Mouse (Mus musculus) urinary bladder, postnatal 25 days (tissue): ENCODE results near the gene Prdm9.

ENCODE experiments used
- DNase-seq: peaks from one replicate; pipeline ENCODE4 v3.0.0; 2022; ENCODE audit warnings: low spot score

Gene Prdm9

DNA sequence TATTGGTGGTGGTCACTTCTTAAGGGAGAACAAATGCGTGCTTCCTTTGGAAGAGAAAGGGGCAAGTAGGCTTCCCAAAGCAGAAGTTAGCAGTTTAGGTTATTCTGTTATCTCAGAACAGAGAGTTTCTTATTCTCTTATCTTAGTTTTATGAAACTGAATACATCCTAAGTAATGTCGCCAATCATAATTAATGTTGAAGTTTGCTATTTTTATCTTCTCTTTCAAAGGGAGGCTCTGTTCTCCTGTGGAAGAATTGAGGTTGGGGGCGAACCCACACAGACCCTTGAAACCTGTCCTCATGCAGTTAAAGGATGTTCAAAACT is 36.4 kb downstream of the Prdm9 start:
- DNase-seq, result no peak

GRCm38 (mm10) chr17:15526986-15527810 is 37.0 kb downstream of the Prdm9 start, which contains the start of gene Pdcd2:
Gene Pdcd2 (minus strand): TSS chr17:15527301.
- DNase-seq, result peak; percentile 94

- no peak for DNase-seq
These were observed 37.9 kb downstream of the Prdm9 start for GRCm38 (mm10) chr17:15526304-15526703.

GRCm38 (mm10) chr17:15518766-15519165 is 45.4 kb downstream of the Prdm9 start:
- no peak for DNase-seq

GRCm38 (mm10) chr17:15518186-15518585 is 46.0 kb downstream of the Prdm9 start:
- DNase-seq, result no peak

DNA sequence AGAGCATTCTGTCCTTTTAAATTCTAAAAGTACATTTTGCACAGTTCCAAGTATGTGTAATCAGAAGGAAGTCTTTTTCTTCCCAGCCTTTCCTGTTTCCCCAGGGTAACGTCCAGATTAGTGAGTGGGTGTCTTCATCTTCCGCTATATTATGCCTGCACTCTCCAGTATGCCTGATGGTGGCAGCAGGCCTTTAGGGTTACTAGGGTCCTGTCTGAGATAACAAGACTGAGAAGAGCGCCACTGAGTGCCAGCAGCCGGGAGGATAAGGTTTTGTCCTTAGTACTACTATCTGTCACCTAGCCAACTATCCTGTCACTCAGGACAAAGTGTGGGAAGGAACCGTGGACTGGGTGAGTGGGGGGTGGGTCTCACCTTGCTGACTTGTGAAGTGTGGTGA is 46.4 kb downstream of the Prdm9 start:
- no peak for DNase-seq

DNA sequence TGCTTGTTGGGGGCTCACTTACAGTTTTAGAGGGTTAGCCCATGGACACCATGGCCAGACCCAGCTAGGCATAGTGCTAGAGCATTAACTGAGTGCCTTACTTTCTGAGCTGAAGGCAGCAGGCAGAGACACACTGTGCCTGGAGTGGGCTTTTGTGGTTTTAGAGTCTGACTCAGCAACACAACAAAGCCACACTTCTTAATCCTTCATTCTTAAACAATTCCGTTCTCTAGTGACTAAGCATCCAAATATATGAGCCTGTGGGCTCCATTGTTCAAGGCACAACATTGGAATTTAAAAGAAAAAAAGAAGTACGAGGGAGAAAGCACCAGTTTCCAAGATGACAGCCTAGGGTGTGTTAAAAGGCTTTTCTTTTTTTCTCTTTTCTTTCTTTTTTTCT is 53.5 kb downstream of the Prdm9 start:
- no peak for DNase-seq

DNA sequence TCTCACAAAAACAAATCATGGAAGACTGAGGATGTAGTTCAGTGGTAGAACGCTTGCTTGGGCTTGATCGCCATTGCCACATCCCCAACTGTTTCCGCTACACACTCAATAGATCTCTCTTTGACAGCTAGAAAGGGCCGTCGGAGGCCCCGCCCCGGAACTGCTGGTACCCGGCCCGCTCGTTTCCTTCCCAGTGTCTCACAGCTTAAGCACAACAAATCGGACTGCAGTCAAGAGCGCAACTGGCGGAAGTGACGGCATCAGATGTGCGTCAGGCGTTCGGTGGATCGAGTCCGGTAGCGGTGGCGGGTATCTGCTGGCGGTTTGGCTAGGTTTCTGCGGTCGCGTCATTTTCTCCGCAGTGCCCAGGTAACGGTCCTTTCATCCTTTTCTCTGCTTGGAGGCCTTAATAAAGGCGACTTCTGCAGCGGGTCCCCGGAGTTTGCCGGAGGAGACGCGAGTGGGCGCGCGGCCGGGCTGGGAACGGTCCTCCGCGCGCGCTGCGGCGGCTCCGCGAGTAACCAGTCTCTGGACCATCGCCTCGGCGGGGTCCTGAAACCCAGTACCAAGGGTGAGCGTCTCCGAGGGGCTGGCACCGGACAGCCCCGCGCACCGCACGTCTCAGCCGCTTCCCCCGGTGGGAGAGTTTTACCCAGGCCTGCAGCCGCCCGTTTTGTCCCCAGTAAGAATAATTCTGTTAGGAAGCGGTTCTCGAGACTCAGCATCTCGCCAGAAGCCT is 64.3 kb downstream of the Prdm9 start, which contains the start of the genes Psmb1 and Tbp:
Psmb1 (minus strand) TSS at position 96 of the 739 bp plus-strand sequence.
Tbp (plus strand) TSS at position 233 of the 739 bp plus-strand sequence.
- peak; percentile 95 for DNase-seq

DNA sequence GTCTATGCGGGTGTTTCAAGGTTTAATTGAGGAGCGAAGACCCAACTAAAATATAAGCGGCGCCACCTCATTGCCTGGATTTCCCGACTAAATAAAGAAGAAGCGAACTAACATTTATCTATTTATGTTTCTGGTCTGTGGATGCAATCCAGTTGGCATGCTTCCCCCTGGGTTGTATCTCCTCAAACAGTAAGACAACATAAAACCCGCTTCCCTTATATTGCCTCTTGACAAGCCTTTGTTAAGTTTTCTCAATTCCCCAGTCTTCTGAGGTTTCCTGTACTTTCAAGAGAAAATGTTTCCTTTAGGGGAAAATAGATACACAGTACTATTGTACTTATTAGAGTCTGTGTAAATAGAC is 65.4 kb downstream of the Prdm9 start:
- no peak for DNase-seq

DNA sequence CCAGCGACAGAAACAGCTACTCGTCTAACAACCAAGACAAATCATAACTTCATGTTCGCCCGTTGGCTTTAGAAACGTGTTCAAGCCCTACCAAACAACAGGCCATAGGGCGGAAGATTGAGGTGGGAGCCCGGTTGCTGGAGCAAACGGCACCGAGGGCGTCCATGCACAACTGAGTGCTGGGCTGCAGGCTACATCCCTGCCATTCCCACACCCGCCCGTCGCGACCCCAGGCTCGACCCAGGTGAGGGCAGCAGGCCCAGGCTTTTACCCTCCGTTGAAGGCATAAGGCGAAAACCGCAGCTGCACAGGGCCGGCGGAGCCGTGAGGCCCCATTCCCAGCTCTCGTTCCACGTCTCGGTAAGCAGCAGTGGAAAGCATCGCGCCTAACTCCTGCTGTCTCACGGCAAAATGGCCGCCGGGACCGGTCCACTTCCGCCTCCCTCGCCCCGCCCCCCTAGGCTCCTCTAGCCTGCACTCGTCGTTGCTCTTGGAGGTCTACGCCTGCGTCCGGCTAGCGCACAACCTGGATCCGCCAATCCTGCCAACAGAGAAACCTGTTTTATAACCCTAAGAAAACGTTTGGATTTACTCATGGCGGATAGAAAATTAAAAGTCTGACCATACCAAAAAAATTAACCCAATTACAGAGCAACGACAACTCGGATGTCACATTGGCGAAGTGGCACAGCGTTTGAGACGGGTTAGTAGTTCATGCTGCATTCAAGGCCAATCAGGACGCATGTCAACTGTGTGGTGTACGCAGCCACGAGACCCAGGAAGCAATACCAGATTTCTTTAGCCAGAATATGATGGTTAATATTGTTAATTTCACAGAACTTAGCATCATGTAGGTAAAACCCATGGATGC is 66.0 kb downstream of the Prdm9 start:
- DNase-seq, result peak; percentile 91
